Mouse (Mus musculus): Measurements from ENCODE around the gene Shank2.

GRCm38 (mm10) chr7:144307853-144308409, 306.2 kb downstream of the Shank2 start:
- TF ChIP-seq CTCF (IDR thresholded peaks at IDR 0.05) = no peak
- no peak for TF ChIP-seq EP300 (IDR thresholded peaks at IDR 0.05)

Data from lung, postnatal 0 days (tissue).